ENCODE assay signal across 17 mouse cellular contexts in the genomic region with DNA sequence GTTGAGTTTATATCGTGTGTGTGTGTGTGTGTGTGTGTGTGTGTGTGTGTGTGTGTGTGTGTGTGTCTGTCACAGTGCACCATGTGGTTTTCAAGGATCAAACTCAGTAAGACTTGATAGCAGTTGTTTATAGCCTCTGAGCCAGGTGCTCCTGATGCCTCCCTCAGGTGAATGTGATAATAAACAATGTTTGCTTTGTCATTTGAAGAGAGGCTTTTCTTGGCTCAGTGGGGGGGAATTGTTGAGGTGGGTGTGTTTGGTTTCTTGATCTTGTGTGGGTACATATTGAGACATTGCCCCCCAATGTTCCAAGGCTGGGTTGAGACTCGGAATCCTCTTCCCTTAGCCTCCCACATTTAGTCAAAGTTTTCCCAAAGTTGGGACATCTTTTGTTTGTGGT. TPM values are rescaled to one million over a fixed set of nuclear protein-coding genes. Genes with fewer than 3 reads are reported as not detected.
"Had no signal": no experiment of that assay in that cellular context is flagged by ENCODE, and none has a peak within 500 bp of the region (broad histone marks: within the 10 kb centered on the region; RNA-seq: fewer than 3 reads in every experiment).

No protein-coding gene starts in this region.

- DNase-seq: lung, adult 2 months; lung, postnatal 14 days; lung, postnatal 36 days; right cerebral cortex, postnatal 14 days; thymus, adult 2 months; thymus, postnatal 25 days; thymus, postnatal 4 days had no signal

- H3K4me1 ChIP-seq: lung, embryonic 15.5 days; midbrain, embryonic 13.5 days; midbrain, embryonic 15.5 days; neural tube, embryonic 12.5 days; stomach, embryonic 15.5 days had no signal

- H3K36me3 ChIP-seq: lung, embryonic 15.5 days; midbrain, embryonic 15.5 days; stomach, embryonic 15.5 days had no signal

- H3K27me3 ChIP-seq: lung, embryonic 15.5 days; midbrain, embryonic 13.5 days; midbrain, embryonic 15.5 days; neural tube, embryonic 12.5 days; stomach, embryonic 15.5 days had no signal

- H3K9me3 ChIP-seq: lung, embryonic 15.5 days; megakaryocyte, embryonic 14.5 days; midbrain, embryonic 13.5 days; midbrain, embryonic 15.5 days; neural tube, embryonic 12.5 days; stomach, embryonic 15.5 days had no signal

- H3K4me3 ChIP-seq: lung, embryonic 15.5 days; megakaryocyte, embryonic 14.5 days; midbrain, embryonic 13.5 days; midbrain, embryonic 15.5 days; neural tube, embryonic 12.5 days; stomach, embryonic 15.5 days had no signal

- H3K27ac ChIP-seq: lung, embryonic 15.5 days; macrophage; midbrain, embryonic 13.5 days; midbrain, embryonic 15.5 days; neural tube, embryonic 12.5 days; stomach, embryonic 15.5 days; stomach, postnatal 0 days had no signal

- H3K9ac ChIP-seq: lung, embryonic 15.5 days; midbrain, embryonic 13.5 days; midbrain, embryonic 15.5 days; neural tube, embryonic 12.5 days; stomach, embryonic 15.5 days had no signal

RNA-seq across cellular contexts. Expression of gene Slc25a18, which starts 30.2 kb away (rescaled TPM):
- total RNA-seq: megakaryocyte progenitor cell, adult 5-6 weeks had no signal
- polyA plus RNA-seq: lung, embryonic 15.5 days; urinary bladder, adult 2 months had no signal
